Mouse (Mus musculus): ENCODE measurements at regions not wholly inside any gene's neighbourhood (a gene's known extent, or its start where the extent isn't known, plus 50 kb on each side); places are given as distances from the start of the nearest gene placed in this dataset.
A peak's percentile ranks its signal among the peaks of the same experiment; 100 is the strongest.

DNA sequence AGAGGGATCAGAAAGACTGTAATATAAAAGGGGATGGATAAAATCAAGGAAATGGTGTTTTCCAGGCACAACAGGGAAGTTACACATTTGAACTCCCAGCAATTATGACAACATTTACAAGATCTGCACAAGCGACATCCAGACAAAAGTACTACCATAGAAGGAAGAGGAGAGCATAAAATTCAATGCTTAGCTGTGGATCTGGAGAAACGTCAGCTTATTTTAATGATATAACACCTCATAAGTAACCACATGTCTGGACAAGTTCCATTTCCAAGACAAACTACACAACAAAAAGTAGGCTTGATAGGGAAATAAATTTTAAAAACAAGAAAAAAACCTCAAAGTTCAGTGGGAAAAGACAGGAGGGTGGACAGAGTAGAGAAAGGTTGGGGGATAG, 115.9 kb upstream of the Col5a2 start:
- Histone ChIP-seq H3K4me1 (ENCODE audit: control insufficient read depth in 2 of 2, insufficient read depth in 2 of 2, low read length in 2 of 2) (no peaks in the 10 kb centered on the region), H3K27me3 (ENCODE audit: control insufficient read depth, insufficient read depth, low read length) (no peaks in the 10 kb centered on the region), H3K9me3 (ENCODE audit: control insufficient read depth, low read length) (no peaks in the 10 kb centered on the region), H3K4me2 (ENCODE audit: low read length) (no peak overlapping the region), H3K4me3 (ENCODE audit: control insufficient read depth in 1 of 2, insufficient read depth in 1 of 2, low read depth in 1 of 2, low read length in 2 of 2) (no peak overlapping the region), H3K36me3 (ENCODE audit: control insufficient read depth, insufficient read depth, low read length) (no peaks in the 10 kb centered on the region), H3K9ac (ENCODE audit: low read length) (no peak overlapping the region), H3K27ac (replicated peaks in 1 of 2; ENCODE audit: control insufficient read depth in 1 of 2, insufficient read depth in 1 of 2, low read depth in 2 of 2, low read length in 2 of 2) (no peak overlapping the region)
- ATAC-seq (ENCODE audit: insufficient number of reproducible peaks, insufficient read depth, low FRiP score, low read depth): no peak
- WGBS: 72% methylated on average over 2 of the region's 2 CpGs

DNA sequence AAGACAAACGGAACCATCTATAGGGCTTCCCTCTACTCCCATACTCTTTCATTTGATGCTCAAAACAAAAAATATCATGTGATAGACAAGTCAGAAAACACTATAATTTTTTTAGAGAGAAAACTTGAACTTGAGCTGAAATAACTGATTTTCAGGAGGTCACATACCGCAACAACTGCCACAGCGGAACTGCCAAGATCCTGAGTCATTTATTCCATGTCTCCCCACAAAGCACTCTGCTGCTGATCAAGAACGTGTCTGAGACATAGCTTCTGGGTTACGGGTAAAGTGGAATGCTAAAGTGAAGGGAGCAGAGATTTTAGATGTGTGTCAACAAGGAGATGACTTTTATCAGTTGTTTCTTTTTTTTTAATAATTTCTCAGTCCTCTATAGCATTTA, 122.8 kb upstream of the Col5a2 start:
- peak overlapping the region in 1 of 2 experiments; percentile 35; a peak in 3 of 4 replicates for H3K27ac ChIP-seq (replicated peaks in 1 of 2; ENCODE audit: control insufficient read depth in 1 of 2, insufficient read depth in 1 of 2, low read depth in 2 of 2, low read length in 2 of 2)
- 60% methylated on average over 5 of the region's 5 CpGs for WGBS

DNA sequence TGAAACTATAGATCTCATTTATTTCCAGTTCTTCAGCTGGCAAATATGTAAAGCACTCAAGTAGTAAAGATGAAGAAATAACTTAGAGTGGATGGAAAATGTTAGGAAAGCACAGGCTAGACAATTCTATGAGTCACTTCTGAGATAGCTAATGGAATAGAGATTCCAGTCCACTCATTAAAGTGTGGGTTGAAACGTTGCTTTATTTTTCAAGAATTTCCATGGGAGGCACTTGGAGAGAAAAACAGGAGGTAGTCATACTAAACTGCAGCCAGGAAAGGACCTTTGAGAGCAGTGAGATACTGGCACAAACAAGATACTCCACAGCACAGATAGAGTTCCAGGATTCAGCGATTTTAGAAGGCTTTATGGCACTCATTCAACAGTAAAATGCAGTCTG, 123.7 kb upstream of the Col5a2 start:
- 40% methylated on average over 2 of the region's 2 CpGs for WGBS
- ATAC-seq (ENCODE audit: insufficient number of reproducible peaks, insufficient read depth, low FRiP score, low read depth): no peak
- H3K4me3 ChIP-seq (ENCODE audit: control insufficient read depth in 1 of 2, insufficient read depth in 1 of 2, low read depth in 1 of 2, low read length in 2 of 2): no peak overlapping the region
- no peak overlapping the region for H3K9ac ChIP-seq (ENCODE audit: low read length)
- no peaks in the 10 kb centered on the region for H3K4me1 ChIP-seq (ENCODE audit: control insufficient read depth in 2 of 2, insufficient read depth in 2 of 2, low read length in 2 of 2)
- peak overlapping the region in 1 of 2 experiments; percentile 35; a peak in 1 of 4 replicates for H3K27ac ChIP-seq (replicated peaks in 1 of 2; ENCODE audit: control insufficient read depth in 1 of 2, insufficient read depth in 1 of 2, low read depth in 2 of 2, low read length in 2 of 2)
- no peak overlapping the region for H3K4me2 ChIP-seq (ENCODE audit: low read length)
- no peaks in the 10 kb centered on the region for H3K9me3 ChIP-seq (ENCODE audit: control insufficient read depth, low read length)
- H3K27me3 ChIP-seq (ENCODE audit: control insufficient read depth, insufficient read depth, low read length): no peaks in the 10 kb centered on the region
- no peaks in the 10 kb centered on the region for H3K36me3 ChIP-seq (ENCODE audit: control insufficient read depth, insufficient read depth, low read length)

More for the DNA sequence above, 122.8 kb upstream of the Col5a2 start:
- Histone ChIP-seq H3K9ac (ENCODE audit: low read length) (no peak overlapping the region), H3K9me3 (ENCODE audit: control insufficient read depth, low read length) (no peaks in the 10 kb centered on the region), H3K4me3 (ENCODE audit: control insufficient read depth in 1 of 2, insufficient read depth in 1 of 2, low read depth in 1 of 2, low read length in 2 of 2) (no peak overlapping the region), H3K4me2 (ENCODE audit: low read length) (no peak overlapping the region), H3K36me3 (ENCODE audit: control insufficient read depth, insufficient read depth, low read length) (no peaks in the 10 kb centered on the region), H3K4me1 (ENCODE audit: control insufficient read depth in 2 of 2, insufficient read depth in 2 of 2, low read length in 2 of 2) (no peaks in the 10 kb centered on the region), H3K27me3 (ENCODE audit: control insufficient read depth, insufficient read depth, low read length) (no peaks in the 10 kb centered on the region)
- no peak for ATAC-seq (ENCODE audit: insufficient number of reproducible peaks, insufficient read depth, low FRiP score, low read depth)

GRCm38 (mm10) chr1:45627840-45628239, 124.8 kb upstream of the Col5a2 start:
- Histone ChIP-seq H3K4me2 (ENCODE audit: low read length) (no peak overlapping the region), H3K36me3 (ENCODE audit: control insufficient read depth, insufficient read depth, low read length) (no peaks in the 10 kb centered on the region), H3K9ac (ENCODE audit: low read length) (no peak overlapping the region), H3K4me3 (ENCODE audit: control insufficient read depth in 1 of 2, insufficient read depth in 1 of 2, low read depth in 1 of 2, low read length in 2 of 2) (no peak overlapping the region), H3K4me1 (ENCODE audit: control insufficient read depth in 2 of 2, insufficient read depth in 2 of 2, low read length in 2 of 2) (no peaks in the 10 kb centered on the region), H3K9me3 (ENCODE audit: control insufficient read depth, low read length) (peaks cover 7% of the 10 kb centered on the region), H3K27me3 (ENCODE audit: control insufficient read depth, insufficient read depth, low read length) (no peaks in the 10 kb centered on the region), H3K27ac (replicated peaks in 1 of 2; ENCODE audit: control insufficient read depth in 1 of 2, insufficient read depth in 1 of 2, low read depth in 2 of 2, low read length in 2 of 2) (no peak overlapping the region)
- WGBS: 8% methylated on average over 2 of the region's 2 CpGs
- no peak for ATAC-seq (ENCODE audit: insufficient number of reproducible peaks, insufficient read depth, low FRiP score, low read depth)

DNA sequence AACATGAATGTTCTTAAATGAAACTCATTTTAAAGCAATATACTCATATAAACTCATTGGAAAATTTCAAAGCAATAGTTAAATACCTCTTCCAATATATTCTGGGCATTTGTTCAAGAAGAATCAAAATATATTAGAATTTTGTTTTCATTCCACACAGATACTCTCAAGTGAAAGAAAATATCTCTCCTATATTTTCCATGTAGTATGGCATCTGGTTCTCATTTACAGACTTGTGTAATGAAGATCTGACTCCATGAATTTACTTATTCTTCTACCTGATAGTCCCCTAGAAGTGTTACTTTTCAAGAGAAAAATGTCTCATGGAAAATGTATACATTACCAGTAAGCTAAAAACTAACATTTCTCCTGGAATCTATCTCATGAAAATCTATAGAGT, 144.2 kb upstream of the Col5a2 start:
- Histone ChIP-seq H3K9me3 (ENCODE audit: control insufficient read depth, low read length) (no peaks in the 10 kb centered on the region), H3K4me1 (ENCODE audit: control insufficient read depth in 2 of 2, insufficient read depth in 2 of 2, low read length in 2 of 2) (no peaks in the 10 kb centered on the region), H3K27ac (replicated peaks in 1 of 2; ENCODE audit: control insufficient read depth in 1 of 2, insufficient read depth in 1 of 2, low read depth in 2 of 2, low read length in 2 of 2) (no peak overlapping the region), H3K4me2 (ENCODE audit: low read length) (no peak overlapping the region), H3K27me3 (ENCODE audit: control insufficient read depth, insufficient read depth, low read length) (no peaks in the 10 kb centered on the region), H3K36me3 (ENCODE audit: control insufficient read depth, insufficient read depth, low read length) (no peaks in the 10 kb centered on the region), H3K4me3 (ENCODE audit: control insufficient read depth in 1 of 2, insufficient read depth in 1 of 2, low read depth in 1 of 2, low read length in 2 of 2) (no peak overlapping the region), H3K9ac (ENCODE audit: low read length) (no peak overlapping the region)
- no peak for ATAC-seq (ENCODE audit: insufficient number of reproducible peaks, insufficient read depth, low FRiP score, low read depth)

GRCm38 (mm10) chr1:45653248-45653647, 141.7 kb upstream of the Wdr75 start:
- Histone ChIP-seq H3K4me1 (ENCODE audit: control insufficient read depth in 2 of 2, insufficient read depth in 2 of 2, low read length in 2 of 2) (no peaks in the 10 kb centered on the region), H3K9ac (ENCODE audit: low read length) (no peak overlapping the region), H3K4me2 (ENCODE audit: low read length) (no peak overlapping the region), H3K27ac (replicated peaks in 1 of 2; ENCODE audit: control insufficient read depth in 1 of 2, insufficient read depth in 1 of 2, low read depth in 2 of 2, low read length in 2 of 2) (no peak overlapping the region), H3K4me3 (ENCODE audit: control insufficient read depth in 1 of 2, insufficient read depth in 1 of 2, low read depth in 1 of 2, low read length in 2 of 2) (no peak overlapping the region), H3K27me3 (ENCODE audit: control insufficient read depth, insufficient read depth, low read length) (no peaks in the 10 kb centered on the region), H3K9me3 (ENCODE audit: control insufficient read depth, low read length) (no peaks in the 10 kb centered on the region), H3K36me3 (ENCODE audit: control insufficient read depth, insufficient read depth, low read length) (no peaks in the 10 kb centered on the region)
- WGBS: 83% methylated on average over 3 of the region's 3 CpGs
- ATAC-seq (ENCODE audit: insufficient number of reproducible peaks, insufficient read depth, low FRiP score, low read depth): no peak

DNA sequence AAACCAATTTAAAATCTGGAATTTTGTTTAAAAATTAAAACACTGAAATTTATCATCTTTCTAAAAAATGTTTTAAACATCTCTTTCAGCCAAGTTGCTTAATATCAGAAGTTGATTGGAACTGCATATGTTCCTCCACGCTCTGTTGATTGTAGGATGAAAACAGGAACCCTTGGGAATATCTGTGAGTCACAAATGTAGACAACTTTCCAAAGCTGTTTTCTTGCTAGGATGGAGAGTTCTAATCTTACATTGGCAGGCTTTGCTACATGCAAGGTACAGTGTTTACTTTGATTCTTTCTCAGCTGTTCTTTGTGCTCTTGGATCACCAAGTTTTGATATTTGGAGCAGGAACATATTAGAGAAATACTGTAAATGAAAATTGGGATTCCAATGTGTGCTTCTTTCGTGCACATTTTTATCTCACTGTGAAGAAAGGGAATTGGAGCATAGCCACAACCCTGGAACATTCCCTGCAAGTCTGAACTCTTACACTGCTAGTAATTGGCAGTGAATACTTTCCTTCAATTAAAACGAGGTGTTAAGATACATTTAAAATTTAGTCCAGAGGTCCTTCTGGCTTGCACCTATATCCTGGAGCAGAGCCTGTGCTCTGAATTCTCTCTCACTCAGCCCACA, 131.0 kb upstream of the Wdr75 start:
- ATAC-seq (ENCODE audit: insufficient number of reproducible peaks, insufficient read depth, low FRiP score, low read depth): no peak
- Histone ChIP-seq H3K27ac (replicated peaks in 1 of 2; ENCODE audit: control insufficient read depth in 1 of 2, insufficient read depth in 1 of 2, low read depth in 2 of 2, low read length in 2 of 2) (peak overlapping the region in 1 of 2 experiments; percentile 55; a peak in 3 of 4 replicates), H3K9ac (ENCODE audit: low read length) (no peak overlapping the region), H3K9me3 (ENCODE audit: control insufficient read depth, low read length) (0 out of 2 replicates have a peak, but pooled peaks cover 2% of the 10 kb centered on the region), H3K36me3 (ENCODE audit: control insufficient read depth, insufficient read depth, low read length) (no peaks in the 10 kb centered on the region), H3K4me2 (ENCODE audit: low read length) (no peak overlapping the region), H3K4me3 (ENCODE audit: control insufficient read depth in 1 of 2, insufficient read depth in 1 of 2, low read depth in 1 of 2, low read length in 2 of 2) (no peak overlapping the region), H3K4me1 (ENCODE audit: control insufficient read depth in 2 of 2, insufficient read depth in 2 of 2, low read length in 2 of 2) (no peaks in the 10 kb centered on the region), H3K27me3 (ENCODE audit: control insufficient read depth, insufficient read depth, low read length) (no peaks in the 10 kb centered on the region)
- WGBS: 51% methylated on average over 3 of the region's 3 CpGs
